Mouse (Mus musculus) limb, embryonic 15.5 days (tissue): ENCODE measurements around the gene Sec24b. TPM values are rescaled to one million over a fixed set of nuclear protein-coding genes. Genes with fewer than 3 reads are reported as not detected.

Experiments used
- ATAC-seq: fragments of 200-750 bp; cut with Nextera tagmentation; 2 replicates; pipeline ENCODE4 v1.8.0; 2017; ENCODE audit warnings: low read depth, moderate TSS enrichment; ENCODE audit not compliant: insufficient number of reproducible peaks, low FRiP score, low TSS enrichment
- H3K27ac ChIP-seq: fragments of 300-500 bp; sonication (generic); 2 replicates; pipeline ENCODE4 v1.5.1; 2015; ENCODE audit warnings: moderate library complexity, mild to moderate bottlenecking, inconsistent platforms
- H3K27me3 ChIP-seq: fragments of 300-500 bp; sonication (generic); 2 replicates; pipeline ENCODE4 v1.6.1; 2015; ENCODE audit warnings: inconsistent platforms
- H3K36me3 ChIP-seq: fragments of 300-500 bp; sonication (generic); 2 replicates; pipeline ENCODE4 v1.6.1; 2015; ENCODE audit warnings: inconsistent platforms
- H3K4me1 ChIP-seq: fragments of 300-500 bp; sonication (generic); 2 replicates; pipeline ENCODE4 v1.6.1; 2015; ENCODE audit warnings: inconsistent platforms
- H3K4me2 ChIP-seq: fragments of 300-500 bp; sonication (generic); 2 replicates; pipeline ENCODE4 v1.6.1; 2015; ENCODE audit warnings: mild to moderate bottlenecking, inconsistent platforms
- H3K4me3 ChIP-seq: fragments of 300-500 bp; sonication (generic); 2 replicates; pipeline ENCODE4 v1.5.1; 2015; ENCODE audit warnings: mild to moderate bottlenecking, inconsistent platforms
- H3K9ac ChIP-seq: fragments of 300-500 bp; sonication (generic); 2 replicates; pipeline ENCODE4 v1.6.1; 2015; ENCODE audit warnings: inconsistent platforms
- H3K9me3 ChIP-seq: fragments of 300-500 bp; sonication (generic); 2 replicates; pipeline ENCODE4 v1.6.1; 2016; ENCODE audit warnings: inconsistent platforms
- WGBS: fragments of 180-500 bp; shearing (Covaris S2); methylation state at CpG from one replicate; pipeline ENCODE4 v1.1.7; 2015; 5-methylcytosine and 5-hydroxymethylcytosine counted together
- polyA plus RNA-seq: library from polyadenylated mRNA; unstranded; fragments of >200 nt; fragmentation: Nextera tagmentation; extraction: Ambion mirVana; gene quantifications from 2 replicates; pipeline ENCODE4 v1.2.1, GENCODE M21; 2015

The Sec24b gene
- polyA plus RNA-seq, 1 experiment from 2014 or later = 30.0 TPM

GRCm38 (mm10) chr3:129937848-129938247 is 123.5 kb downstream of the Sec24b start:
- H3K27ac ChIP-seq = no peak overlapping the region
- WGBS = 17% methylated on average over 3 of the region's 3 CpGs
- H3K9me3 ChIP-seq = no peaks in the 10 kb centered on the region
- H3K9ac ChIP-seq = no peak overlapping the region
- H3K36me3 ChIP-seq = no peaks in the 10 kb centered on the region
- no peak for ATAC-seq
- no peaks in the 10 kb centered on the region for H3K27me3 ChIP-seq
- H3K4me2 ChIP-seq = no peak overlapping the region
- H3K4me1 ChIP-seq = peaks cover 8% of the 10 kb centered on the region; the same call in 1 of the 2 replicates
- H3K4me3 ChIP-seq = no peak overlapping the region

- WGBS = 34% methylated on average over 9 of the region's 9 CpGs
- no peak overlapping the region for H3K4me2 ChIP-seq
- H3K27me3 ChIP-seq = no peaks in the 10 kb centered on the region
- no peaks in the 10 kb centered on the region for H3K9me3 ChIP-seq
- H3K4me3 ChIP-seq = no peak overlapping the region
- H3K27ac ChIP-seq = no peak overlapping the region
- ATAC-seq = no peak
- H3K36me3 ChIP-seq = no peaks in the 10 kb centered on the region
- H3K9ac ChIP-seq = no peak overlapping the region
- H3K4me1 ChIP-seq = peaks cover 8% of the 10 kb centered on the region; the same call in 1 of the 2 replicates
Observed at GRCm38 (mm10) chr3:129936561-129936960, 124.8 kb downstream of the Sec24b start.

Other genes with a start within 250 kb of the Sec24b start
- 0.27 TPM in 1 of 2 replicates, not detected in the other for gene Rrh, start 239.0 kb downstream of the Sec24b start, polyA plus RNA-seq
- 66.7 and 72.5 TPM in 2 replicates for gene Gar1, start 230.2 kb downstream of the Sec24b start, polyA plus RNA-seq
- 0.72 TPM in 1 of 2 replicates, not detected in the other for gene Cfi, start 225.7 kb downstream of the Sec24b start, polyA plus RNA-seq
- gene Pla2g12a, start 182.9 kb downstream of the Sec24b start, polyA plus RNA-seq = 28.1 and 29.8 TPM in 2 replicates
- gene Casp6, start 160.1 kb downstream of the Sec24b start, polyA plus RNA-seq = 54.2 and 58.2 TPM in 2 replicates
- gene Mcub, start 91.3 kb downstream of the Sec24b start, polyA plus RNA-seq = 7.3 and 9.3 TPM in 2 replicates
- gene Col25a1, start 69.9 kb upstream of the Sec24b start, polyA plus RNA-seq = 6.8 and 7.5 TPM in 2 replicates